Mouse (Mus musculus): Measurements from ENCODE around the gene Sfswap.

DNA sequence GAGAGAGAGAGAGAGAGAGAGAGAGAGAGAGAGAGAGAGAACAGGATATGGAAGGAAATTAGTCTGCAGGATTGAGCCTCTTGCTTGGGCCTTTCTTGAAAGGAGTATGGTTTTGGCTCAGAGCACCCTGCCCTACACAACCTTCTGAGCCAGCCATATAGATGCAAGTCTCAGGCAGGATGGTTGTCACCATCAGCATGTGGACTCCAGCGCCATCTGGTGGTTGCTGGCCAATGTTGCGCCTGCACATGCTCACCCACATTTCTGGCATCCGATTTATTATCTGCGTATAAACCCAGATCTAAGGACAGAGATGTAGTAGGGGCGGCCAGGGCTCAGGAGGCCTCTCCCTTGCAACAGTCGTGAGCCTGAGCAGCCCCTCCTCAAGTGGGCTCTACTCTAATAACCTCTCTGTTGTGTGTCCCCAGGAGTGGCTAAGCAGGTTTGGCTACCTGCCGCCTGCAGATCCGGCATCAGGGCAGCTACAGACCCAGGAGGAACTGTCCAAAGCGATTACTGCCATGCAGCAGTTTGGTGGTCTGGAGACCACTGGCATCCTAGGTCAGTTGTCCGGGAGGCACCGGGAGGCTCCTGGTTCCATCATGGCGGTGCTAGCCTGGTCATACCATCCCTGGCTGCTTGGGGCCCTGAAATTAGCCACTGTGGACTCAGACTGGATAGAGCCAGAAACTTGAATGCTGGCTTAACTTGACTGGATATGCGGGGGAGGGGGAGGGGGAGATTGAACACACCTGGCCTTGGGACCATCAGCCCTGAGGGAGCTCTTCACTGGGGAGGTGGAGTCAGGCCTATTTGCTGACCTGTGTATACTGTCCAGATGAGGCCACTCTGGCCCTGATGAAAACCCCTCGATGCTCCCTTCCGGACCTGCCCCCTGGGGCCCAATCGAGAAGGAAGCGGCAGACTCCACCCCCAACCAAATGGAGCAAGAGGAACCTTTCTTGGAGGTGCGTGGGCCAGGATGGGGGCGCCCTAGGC lies 93.4 kb downstream of the Sfswap start:
- TF ChIP-seq TAL1 (conservative IDR thresholded peaks at IDR 0.05; ENCODE audit: low read depth, low read length) (no peak), CTCF (IDR thresholded peaks at IDR 0.05; ENCODE audit: low read depth, low read length) (peak; percentile 98), GATA1 (IDR thresholded peaks at IDR 0.05; ENCODE audit: borderline replicate concordance, low read length) (no peak), POLR2AphosphoS5 (IDR thresholded peaks at IDR 0.05; ENCODE audit: insufficient replicate concordance, low read depth, low read length) (no peak)
